Mouse (Mus musculus): ENCODE measurements around the gene Srp72.

Gene Srp72

DNA sequence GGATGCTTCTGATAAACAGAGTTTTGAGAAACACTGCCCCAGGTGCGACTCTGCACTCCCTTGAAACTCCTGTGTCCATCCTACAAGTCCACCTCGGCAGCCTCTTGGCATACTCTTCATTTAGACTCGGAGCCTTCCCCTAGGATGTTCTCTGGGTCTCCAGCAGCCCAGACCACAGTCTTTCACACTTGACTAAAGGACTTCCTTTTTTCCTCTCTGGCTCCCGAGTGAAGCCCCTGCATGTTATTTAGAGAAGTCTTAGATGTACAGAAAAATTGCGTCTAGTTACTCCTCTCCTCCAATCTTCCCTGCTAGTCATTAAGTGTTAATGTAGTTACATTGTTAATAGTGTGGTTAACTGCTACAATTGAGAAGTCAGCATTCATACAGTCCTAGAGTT, 69.9 kb downstream of the Srp72 start:
- DNase-seq (ENCODE audit: extremely low spot score): no peak
